Mouse (Mus musculus): Measurements from ENCODE around the gene Spef1.

GRCm38 (mm10) chr2:131145536-131145935, 41.5 kb downstream of the Spef1 start:
- TF ChIP-seq CTCF (IDR thresholded peaks at IDR 0.05; ENCODE audit: low read depth, low read length), result no peak
- no peak for TF ChIP-seq TAL1 (conservative IDR thresholded peaks at IDR 0.05; ENCODE audit: low read depth, low read length)
- no peak for TF ChIP-seq GATA1 (IDR thresholded peaks at IDR 0.05; ENCODE audit: borderline replicate concordance, low read length)
- no peak for TF ChIP-seq POLR2AphosphoS5 (IDR thresholded peaks at IDR 0.05; ENCODE audit: insufficient replicate concordance, low read depth, low read length)
- TF ChIP-seq GATA2 (IDR thresholded peaks at IDR 0.05; ENCODE audit: borderline replicate concordance, low read depth, low read length), result no peak

Measured in G1E (cell line).